Mouse (Mus musculus) cerebellum, adult 9-10 months (tissue): ENCODE data around the gene Smap1.
A peak's percentile ranks its signal among the peaks of the same experiment; 100 is the strongest.

Source experiments
- DNase-seq: peaks from one replicate; pipeline ENCODE4 v3.0.0; 2022

The Smap1 gene

DNA sequence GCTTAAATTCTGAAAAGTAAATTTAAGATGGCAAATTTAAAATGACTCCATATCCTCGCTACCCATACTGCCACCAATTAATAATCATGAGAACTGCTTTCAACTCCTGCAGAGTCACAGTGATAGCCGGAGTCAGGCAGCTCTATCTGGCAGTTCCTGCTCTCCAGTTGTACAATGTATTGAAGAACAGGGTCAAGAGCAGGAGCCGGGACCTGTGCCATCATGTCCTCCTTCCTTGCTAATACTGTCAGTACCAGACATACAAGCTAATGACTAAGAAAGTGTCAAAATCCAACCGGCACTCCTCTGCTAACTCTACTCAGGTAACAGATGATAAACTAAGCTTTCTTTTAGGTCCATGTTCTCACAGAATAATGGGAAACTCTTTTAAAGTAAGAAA, 3.0 kb downstream of the Smap1 start:
- no peak for DNase-seq

DNA sequence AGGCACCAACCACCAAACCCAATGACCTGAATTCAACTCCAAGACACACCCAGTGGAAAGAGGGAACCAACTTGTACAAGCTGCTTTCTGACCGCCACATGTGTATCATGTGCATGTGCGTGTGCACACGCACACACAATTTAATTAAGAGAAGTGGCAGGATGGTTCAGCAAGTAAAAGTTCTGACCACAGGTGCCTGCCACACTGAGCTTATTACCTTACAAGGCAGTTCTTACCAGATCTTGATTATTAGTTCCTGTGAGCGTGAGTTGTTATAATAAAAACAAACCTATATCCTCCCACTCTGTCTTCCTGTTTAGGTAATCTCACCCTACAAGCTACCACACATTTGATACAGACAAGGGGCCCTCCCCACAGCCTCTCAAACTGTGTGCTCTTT, 6.6 kb downstream of the Smap1 start:
- no peak for DNase-seq

DNA sequence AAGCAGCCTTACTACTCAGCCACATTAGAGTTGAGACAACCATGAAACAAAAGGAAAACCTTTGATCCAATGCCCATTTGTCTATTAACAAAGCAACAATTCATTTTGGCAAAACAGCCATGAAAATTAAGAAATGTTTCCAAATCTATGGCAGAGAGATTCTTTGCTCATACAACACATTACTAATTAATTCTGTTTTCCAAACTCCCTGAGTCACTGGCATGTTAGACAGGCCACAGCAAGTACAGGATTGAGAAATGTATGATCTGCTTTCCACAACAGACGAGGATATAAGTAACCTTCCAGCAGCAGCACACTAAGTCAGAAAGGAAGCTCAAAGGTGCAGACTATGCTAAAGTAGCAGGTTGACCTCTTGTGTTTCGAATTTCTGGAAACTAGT, 9.1 kb downstream of the Smap1 start:
- DNase-seq: no peak

DNA sequence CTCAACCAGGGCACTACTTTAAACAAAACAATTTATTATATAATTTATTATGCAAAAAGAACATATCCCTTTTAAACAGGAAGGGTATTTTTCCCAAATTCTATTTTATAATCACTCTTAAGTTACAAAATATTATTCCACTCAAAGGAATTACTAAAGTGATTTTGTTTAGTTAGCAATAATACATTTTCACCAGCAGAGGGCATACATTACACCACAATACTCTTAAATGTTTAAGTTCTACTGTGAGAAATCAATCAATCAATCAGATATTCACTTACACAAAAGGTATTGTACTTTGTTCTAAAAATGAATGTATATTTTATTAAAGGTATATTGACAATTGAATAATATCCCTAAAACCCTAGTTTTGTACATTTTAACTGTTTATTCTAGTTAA, 16.0 kb downstream of the Smap1 start:
- DNase-seq: no peak

DNA sequence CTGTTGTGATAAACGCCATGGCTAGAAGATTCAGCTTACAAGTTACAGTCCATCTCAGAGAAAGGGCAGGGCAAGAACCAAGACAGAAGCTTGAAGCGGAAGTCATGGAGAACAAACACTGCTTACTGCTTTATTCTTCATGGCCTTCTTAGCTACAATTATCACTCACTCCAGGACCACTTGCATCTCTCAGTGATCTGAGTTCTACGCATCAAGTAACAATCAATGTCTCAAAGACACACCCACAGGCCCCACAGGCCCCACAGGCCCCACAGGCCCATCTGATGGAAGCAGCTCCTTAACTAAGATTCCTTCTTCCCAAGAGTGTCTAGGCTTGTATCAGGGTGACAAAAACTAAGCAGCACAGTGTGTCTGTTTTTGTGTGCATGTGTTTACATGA, 18.8 kb downstream of the Smap1 start:
- DNase-seq: no peak

DNA sequence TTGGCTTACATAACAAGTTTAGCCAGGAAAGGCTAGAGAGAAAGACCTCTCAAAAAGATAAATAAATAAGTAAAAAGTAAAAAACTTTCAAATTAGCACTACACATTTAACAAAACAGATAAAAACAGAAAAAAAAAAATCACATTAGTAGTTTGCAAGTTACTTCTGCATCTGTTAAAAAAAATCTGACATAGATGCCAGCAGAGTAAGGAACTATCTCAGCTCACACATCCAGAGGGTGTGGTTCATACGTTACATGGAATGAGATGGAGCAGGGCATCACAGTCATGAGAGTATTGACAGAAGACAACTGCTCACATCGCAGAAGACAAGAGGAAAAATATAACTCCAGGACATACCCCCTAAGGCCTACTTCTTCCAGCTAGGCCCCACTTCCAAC, 19.4 kb downstream of the Smap1 start:
- DNase-seq: no peak

DNA sequence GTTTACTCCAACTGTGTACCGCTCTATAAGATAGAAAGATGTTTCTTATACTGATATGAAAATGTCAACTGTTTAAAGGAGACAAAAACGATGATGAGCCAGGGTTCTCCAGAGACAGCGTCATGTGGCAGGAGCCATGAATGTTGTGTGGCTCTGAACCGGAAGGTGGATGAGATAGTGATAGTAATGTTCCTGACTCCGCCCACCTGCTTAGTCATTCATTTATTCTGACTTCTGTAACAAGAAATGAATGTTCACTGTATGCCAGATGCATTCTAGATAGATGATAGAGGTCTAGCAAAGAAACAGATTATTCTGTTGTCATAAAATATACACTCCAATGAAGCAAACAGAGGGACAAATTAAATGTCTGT, 22.5 kb downstream of the Smap1 start:
- DNase-seq: no peak

DNA sequence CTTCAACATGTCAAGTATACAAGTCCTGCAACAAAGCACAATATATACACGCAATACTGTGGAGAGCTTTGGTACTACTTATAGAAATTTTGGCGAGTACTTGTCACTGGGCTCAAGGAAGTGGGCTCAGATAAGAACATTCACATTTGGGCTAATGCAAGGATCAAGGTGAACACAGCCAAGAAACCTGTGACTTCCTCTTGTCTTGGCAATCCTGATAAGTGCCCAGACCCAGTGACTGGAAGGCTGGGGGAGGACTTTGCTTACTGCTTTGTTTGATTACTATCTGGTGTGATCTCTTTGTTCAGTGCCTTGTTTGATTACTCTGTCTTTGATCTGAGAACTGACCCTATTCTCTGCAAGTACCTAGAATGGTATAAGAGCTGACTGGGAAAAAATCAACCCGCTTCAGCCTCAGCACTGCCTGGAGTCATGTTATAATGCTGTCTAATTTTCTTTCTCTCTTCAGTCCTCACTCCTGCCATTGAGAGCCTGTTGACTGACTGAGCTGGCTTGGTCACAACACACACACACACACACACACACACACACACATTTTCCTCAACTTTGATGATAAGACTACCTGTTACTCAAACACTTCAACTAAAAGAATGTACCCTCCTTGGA, 23.0 kb downstream of the Smap1 start:
- DNase-seq: no peak

DNA sequence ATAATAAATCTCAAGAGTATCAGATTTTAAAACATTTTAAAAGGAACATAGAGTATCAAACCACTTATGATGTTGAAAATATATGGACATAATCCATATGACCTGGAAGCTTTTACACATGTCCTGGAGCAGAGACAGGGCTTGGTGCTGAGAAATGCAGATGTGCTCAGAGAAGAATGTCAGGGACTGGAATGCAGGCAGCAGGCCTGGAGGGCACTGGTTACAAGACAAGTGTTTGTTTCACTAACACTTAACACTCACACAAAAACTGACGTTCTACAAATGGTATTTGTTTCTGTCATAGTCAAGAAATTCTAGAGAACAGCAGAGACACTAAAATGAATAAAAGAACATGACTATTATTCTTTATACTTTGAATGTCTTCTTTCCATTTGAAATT, 30.0 kb downstream of the Smap1 start:
- no peak for DNase-seq

DNA sequence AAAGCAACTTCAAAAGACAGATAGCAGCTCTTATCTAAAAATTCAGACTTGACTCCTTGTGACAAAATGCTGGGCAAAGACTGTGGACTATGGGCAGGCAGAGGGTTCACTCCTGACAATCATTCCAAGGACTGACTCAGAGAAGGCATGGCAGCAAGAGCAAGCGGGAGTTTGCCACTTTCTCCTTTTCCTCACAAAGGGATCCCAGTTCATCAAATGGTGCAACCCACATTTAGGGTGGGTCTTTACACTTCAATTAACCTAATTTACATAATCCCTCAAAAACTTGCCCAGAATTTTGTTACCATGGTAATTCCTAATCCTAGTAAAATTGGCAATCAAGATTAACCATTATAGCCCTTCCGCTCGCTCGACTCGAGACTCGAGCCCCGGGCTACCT, 37.2 kb downstream of the Smap1 start:
- DNase-seq: no peak

DNA sequence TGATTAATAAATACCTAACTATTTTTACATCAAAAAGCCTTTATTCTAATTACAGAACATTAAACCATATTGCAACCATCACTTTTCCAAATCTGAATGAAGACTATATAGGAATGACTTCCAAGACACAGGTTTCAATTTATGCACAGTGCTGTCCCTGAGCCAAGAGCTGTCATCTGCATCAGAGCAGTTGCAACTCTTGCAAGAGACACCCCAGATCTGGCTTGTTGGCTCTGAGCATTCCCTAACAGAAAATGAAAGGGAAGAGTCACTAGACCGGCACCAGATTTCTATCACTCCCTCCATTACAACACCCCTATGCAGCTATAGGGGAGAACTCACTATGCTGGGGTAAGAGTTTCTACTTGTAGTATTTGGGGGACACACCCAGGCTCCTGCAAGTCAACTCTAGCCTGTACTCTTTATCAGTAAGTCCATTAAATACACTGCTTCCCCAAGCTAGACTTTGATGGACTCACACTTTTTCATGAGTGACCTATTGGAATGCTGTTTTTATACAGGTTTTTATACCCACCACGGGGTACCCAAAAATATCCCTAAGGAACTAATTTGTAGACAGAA, 37.9 kb downstream of the Smap1 start:
- peak; percentile 32 for DNase-seq

DNA sequence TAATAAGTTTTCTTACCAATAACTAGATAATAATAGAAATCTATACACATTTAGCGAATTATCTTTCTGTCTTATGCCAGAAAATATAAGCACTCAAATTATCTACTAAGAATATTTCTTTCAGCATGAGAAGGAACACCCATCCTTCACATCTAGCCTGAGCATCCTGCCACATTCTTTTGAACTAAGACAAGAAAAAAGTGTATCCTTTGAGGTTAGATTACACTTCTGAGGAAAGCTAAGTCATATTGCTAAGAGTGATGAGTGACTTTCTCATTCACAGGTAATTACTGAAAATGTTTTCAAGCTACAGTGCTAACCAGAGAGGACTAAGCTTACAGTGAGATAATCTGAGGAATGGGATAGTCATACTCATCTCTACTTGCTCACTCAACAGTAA, 39.4 kb downstream of the Smap1 start:
- DNase-seq: no peak

DNA sequence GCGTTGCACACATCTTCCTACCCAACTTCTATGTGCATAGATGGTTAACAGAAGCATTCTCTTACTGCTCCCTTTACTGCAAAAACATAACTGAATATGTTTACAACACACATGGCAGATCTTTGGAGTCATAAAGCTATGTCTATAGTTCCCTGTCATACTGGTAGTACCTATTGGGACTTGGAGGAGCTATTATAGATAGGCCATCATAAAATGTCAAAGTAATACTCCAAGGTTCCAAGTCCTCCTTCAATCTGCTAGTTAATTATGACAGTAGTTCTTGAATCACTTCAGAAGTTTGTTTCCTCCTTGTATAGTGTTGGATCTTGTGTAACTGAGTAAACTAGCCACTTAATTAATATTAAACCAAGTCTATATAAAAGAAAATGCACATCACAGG, 49.9 kb downstream of the Smap1 start:
- no peak for DNase-seq

DNA sequence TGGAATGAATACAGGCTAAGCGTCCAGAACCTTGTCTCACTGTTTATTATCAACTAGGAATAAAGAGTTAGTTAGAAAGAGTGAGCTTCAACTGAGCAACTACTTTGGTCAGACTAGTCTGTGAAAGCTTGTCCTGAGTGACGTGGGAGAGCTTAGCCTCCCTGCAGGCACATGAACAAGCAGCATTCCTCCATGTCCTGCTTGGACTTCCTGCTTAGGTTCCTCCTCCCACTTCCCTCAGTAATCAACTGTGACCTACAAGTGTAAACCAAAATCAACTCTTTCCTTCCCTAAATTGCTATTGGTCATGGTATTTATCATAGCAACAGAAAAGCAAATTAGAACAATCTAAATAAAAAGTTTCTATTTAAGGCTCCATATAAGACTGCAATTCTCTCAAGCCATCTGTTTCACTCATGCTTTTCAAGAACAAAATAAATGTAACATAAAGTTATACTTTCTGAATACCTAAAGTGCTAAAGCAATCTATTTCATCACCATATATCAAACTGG, 54.7 kb downstream of the Smap1 start:
- DNase-seq: no peak

DNA sequence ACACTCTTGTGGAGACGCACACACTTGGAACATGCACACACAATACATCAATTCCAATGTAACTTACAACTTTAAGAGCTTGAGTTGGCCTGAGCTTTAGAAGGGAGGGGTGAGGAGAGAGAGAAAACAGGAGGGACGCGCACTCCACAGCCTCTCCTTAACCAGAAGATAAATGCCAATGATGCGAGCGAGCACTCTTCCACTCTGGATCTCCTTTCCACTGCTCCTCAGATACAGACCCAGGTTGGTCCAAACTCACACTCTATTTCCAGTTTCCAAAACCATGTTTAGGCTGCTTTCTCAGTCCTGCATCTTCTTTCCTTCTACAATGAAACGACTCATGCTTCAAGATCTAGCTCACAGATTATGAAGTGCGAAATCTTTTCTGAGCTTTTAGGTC, 56.6 kb downstream of the Smap1 start:
- no peak for DNase-seq

DNA sequence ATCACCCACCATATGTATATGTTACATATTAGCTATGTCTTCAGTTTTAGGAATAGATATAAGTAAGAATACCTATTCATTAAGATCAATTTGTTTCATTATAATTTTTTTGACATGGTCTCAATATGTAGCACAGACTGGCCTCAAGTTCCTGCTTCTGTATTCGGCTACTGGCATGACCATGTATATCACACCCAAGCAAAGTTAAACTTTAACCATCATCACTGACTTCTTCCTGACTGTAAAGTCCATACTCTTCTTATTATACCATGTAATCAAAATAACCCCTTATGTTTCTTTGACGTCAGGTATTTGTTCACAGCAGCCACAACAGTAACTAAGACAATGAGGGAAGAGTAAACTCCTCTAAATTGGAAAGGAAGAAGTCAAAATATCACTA, 61.2 kb downstream of the Smap1 start:
- no peak for DNase-seq

DNA sequence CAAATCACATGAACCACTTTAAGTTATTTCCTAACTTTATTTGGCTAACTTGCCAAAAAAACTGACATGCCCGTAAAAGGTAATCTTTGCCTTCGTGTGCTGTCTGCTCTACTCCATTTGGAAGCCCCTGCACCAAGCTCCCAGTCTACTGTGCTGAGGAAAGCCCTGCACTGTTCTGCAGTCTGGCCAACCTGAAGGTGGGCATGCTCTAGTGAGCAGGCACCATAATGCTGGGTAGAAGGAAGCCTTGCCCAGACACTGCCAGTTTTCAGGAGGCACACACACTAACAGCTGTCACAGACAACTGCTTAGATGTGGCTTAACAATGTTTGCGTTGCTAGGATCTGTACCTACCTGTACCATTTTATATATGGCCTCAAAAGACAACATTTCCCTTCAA, 66.5 kb downstream of the Smap1 start:
- no peak for DNase-seq

DNA sequence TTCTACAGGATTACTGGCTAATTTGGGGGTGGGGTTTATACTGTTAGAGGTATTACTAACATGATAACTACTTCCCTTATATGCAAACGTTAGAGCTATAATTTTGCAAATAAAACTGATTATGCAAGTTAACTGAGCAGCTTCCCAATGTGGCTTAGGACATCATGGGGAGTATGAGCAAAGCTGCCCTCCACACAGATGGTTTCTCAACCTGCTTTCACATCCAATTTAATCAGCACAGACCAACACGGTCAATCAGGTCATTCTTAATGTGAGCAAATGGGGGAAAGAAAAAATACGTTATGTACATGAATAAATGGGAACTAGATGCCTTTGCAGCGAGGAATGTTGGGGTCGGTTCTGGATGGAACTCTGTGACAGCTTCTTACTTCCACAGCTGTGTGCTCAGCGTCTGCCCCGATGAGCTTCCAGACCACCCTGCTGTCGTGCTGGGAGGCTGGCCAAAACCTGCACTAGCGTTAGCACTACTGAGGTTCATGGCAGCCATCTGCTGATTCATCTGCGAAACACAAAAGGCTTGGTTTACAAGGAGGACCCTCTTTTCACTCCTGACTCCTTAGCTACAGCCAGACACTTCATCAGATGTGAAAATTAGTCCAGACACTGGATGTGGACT, 76.0 kb downstream of the Smap1 start:
- peak; percentile 91 for DNase-seq

DNA sequence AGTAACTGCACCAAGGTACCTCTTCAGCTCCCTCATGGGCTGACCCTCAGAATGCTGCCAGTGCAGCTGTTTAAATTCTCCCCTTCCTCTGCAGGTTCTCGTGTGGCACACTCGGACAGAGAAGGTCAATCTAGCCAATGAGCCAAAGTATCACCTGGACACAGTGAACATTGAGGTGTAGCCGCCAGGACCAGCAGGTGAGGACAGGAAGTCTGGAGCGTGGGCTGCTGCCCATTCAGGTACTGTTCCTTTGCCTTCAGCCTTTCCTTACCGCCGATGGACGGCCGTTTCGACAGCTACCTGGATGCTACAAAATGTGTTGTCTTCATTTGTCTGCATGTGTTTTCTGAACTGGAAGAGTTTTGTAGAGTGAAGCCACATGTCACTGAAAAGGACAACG, 77.1 kb downstream of the Smap1 start:
- DNase-seq: peak; percentile 67

DNA sequence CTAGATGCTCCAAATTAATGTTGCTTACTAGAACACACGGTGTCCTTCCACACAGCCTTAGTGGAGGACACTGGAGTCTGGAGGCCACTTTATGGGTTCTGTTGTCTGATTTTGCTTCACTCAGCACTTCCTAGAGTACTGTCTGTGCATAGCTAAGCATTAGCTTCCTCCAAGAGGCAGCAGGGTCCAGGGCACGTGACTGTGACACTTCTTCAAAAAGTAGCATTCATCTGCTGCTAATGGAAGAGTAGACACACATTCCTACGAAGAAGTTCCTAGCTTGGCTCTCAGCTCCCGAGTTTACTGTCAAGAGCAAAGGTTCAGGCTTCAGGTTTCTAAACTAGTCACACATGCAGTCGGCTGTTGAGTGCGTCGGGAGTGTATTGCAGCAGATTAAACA, 78.3 kb downstream of the Smap1 start:
- DNase-seq: peak; percentile 31

DNA sequence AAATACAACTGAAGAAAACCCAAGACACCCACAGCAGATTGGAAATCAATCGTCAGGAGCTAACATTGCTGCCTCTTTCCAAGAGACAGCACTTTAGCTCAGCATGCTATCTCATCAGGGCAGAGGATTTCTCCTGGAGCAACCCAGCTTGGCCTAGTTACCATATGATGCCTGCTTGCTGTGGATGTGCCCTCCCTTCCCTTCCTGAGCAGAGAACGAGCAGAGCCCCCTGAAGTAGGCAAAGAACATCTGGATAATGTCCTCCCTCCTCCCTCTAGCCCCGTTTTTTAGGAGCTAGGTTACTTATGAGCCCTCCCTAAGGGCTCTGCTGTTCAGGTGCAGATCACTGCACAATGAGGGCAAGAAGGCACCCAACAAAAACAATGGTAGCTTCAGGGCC, 79.5 kb downstream of the Smap1 start:
- DNase-seq: peak; percentile 46

DNA sequence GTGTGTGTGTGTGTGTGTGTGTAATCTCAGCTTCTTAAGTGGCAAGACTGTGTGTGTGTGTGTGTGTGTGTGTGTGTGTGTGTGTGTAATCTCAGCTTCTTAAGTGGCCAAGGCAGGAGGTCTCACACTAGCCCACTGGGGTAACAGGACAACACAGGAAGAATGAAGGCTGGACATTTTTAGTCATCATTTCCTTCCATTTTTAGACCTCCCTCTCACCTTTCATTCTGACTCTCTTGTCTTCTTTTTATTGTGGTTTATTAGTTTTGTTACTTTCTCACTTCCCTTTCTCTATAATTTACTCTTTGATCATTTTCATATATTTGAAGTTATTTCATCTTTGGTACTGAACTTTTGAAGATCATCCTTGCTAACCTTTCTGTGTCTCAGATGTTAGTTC, 81.2 kb downstream of the Smap1 start:
- DNase-seq: no peak

DNA sequence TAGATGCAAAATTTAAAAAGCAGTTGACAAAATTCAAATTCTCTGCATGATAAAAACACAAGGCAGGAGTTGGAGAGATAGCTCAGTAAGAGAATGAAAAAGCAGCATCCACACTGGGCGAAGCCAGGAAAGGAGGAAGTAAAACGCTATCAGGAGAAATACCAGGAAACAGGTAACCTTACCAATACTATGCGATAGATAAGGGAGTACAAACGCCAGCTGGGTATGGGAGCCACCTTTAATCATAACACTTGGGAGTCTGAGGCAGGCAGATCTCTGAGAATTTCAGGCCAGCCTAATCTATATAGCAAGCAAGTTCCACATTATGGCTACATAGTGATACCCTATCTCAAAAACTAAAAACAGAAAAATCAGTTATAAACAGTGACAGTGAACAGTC, 85.5 kb downstream of the Smap1 start:
- DNase-seq: no peak

DNA sequence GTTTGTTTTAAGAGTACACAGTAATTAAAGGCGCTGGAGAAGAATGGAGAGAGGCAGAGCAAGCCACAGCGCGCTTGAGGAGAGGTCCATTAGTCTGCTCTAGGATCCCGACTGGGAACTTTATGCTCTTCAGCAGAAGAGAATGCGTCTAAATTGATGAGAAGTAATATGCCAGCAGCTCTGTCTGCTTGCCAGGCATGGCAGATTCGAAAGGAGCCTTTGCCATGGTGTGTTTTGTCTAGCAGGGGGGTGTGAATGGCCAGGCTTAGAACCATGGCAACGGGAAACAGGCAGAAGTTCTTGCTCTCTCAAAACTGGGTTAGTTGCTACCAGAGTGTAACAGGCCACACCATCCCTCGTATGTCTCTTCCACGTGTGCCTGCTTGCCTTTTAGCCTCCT, 87.3 kb downstream of the Smap1 start:
- no peak for DNase-seq

DNA sequence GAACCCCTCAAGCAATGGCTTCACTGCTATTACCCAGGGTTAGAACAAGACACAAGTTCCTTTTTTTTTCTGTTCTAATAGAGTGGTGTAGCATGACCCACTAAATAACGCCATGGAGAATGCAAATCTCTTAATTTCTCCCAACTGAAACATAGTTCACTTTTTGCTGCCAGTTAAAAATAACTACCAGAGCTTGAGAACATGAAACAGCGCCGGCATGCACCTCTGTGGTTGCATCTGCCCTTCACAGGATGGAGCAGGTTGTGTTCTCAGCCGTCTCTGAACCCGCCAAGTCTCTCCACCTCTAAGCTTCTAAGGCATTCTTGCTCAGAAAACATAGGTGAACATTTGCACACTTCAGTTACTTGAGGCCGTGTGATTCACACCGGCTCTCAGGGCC, 87.9 kb downstream of the Smap1 start:
- DNase-seq: no peak
